Mouse (Mus musculus) ES-Bruce4 (cell line): Measurements from ENCODE around the gene Cradd. TPM values are rescaled to one million over a fixed set of nuclear protein-coding genes. Genes with fewer than 3 reads are reported as not detected.
A peak's percentile ranks its signal among the peaks of the same experiment; 100 is the strongest.

Experiments
- H3K27ac ChIP-seq: 2 replicates; pipeline ENCODE4 v1.5.1; 2012; ENCODE audit warnings: low read length, inconsistent platforms; ENCODE audit not compliant: insufficient read depth
- H3K27me3 ChIP-seq: 2 replicates; pipeline ENCODE4 v1.6.1; 2012; ENCODE audit warnings: mild to moderate bottlenecking, low read length, inconsistent platforms; ENCODE audit not compliant: control insufficient read depth, poor library complexity, insufficient read depth, severe bottlenecking
- H3K36me3 ChIP-seq: 2 replicates; pipeline ENCODE4 v1.6.1; 2012; ENCODE audit warnings: inconsistent platforms, mild to moderate bottlenecking, low read length, moderate library complexity; ENCODE audit not compliant: control insufficient read depth, poor library complexity, insufficient read depth, severe bottlenecking
- H3K4me1 ChIP-seq: one replicate; pipeline ENCODE4 v1.8.1; 2011; ENCODE audit warnings: low read length; ENCODE audit not compliant: control insufficient read depth, insufficient read depth
- H3K4me3 ChIP-seq: 2 replicates; pipeline ENCODE4 v1.5.1; 2011; ENCODE audit warnings: low read depth, mild to moderate bottlenecking, low read length
- H3K9ac ChIP-seq: 2 replicates; pipeline ENCODE4 v1.6.1; 2012; ENCODE audit warnings: low read depth, mild to moderate bottlenecking, inconsistent platforms; ENCODE audit not compliant: poor library complexity, severe bottlenecking
- H3K9me3 ChIP-seq: replicated peaks from 2 replicates; pipeline ENCODE4 v1.6.1; 2012; ENCODE audit warnings: mild to moderate bottlenecking, low read length, inconsistent platforms; ENCODE audit not compliant: control insufficient read depth, poor library complexity, insufficient read depth, severe bottlenecking
- CTCF ChIP-seq: IDR thresholded peaks from one replicate; pipeline ENCODE4 v1.8.1; 2011; ENCODE audit warnings: low read depth, low read length
- EP300 ChIP-seq: IDR thresholded peaks from 2 replicates; pipeline ENCODE4 v1.6.1; 2011; ENCODE audit warnings: low read depth, low read length; ENCODE audit not compliant: insufficient read depth
- POLR2A ChIP-seq: IDR thresholded peaks from one replicate; pipeline ENCODE4 v1.8.1; 2011; ENCODE audit warnings: low read length; ENCODE audit not compliant: insufficient read depth
- polyA plus RNA-seq: library from polyadenylated mRNA; stranded (reverse); fragments of >200 nt; gene quantifications from 2 replicates; pipeline ENCODE4 v1.2.4, GENCODE M21; 2011; ENCODE audit warnings: low read depth; ENCODE audit not compliant: missing spikeins, insufficient read depth, insufficient read length

Gene Cradd
- polyA plus RNA-seq, 1 experiment = 18.4 TPM

DNA sequence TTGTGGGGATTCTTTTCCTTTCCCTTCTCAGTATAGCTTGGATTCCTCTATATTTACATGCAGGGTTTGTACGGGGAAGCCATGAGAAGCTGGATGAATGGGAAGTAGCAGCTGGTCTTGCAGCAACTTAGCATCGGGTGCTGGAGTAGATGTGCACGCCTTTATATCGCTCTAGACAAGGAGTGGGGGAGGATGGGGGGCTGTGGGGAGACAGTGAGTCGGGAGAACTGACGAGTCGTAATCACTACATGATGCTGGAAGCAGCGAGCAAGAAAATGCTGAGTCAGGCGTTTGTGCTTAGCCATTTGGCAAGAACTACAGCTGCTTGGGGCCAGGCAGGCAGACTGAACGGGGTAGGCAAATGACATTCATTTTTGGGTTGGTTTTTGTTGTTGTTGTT is 142.4 kb downstream of the Cradd start:
- Histone ChIP-seq H3K4me1 (peaks cover 2% of the 10 kb centered on the region), H3K36me3 (no peaks in the 10 kb centered on the region), H3K9me3 (0 out of 2 replicates have a peak, but pooled peaks cover 1% of the 10 kb centered on the region), H3K27ac (no peak overlapping the region), H3K4me3 (no peak overlapping the region), H3K9ac (no peak overlapping the region), H3K27me3 (no peaks in the 10 kb centered on the region)
- TF ChIP-seq POLR2A (no peak), EP300 (no peak), CTCF (no peak)

- Histone ChIP-seq H3K4me1 (peaks cover 2% of the 10 kb centered on the region), H3K9me3 (no peaks in the 10 kb centered on the region), H3K27ac (no peak overlapping the region), H3K36me3 (no peaks in the 10 kb centered on the region), H3K9ac (no peak overlapping the region), H3K27me3 (no peaks in the 10 kb centered on the region), H3K4me3 (no peak overlapping the region)
- no peak for TF ChIP-seq POLR2A
- TF ChIP-seq EP300 = no peak
- no peak for TF ChIP-seq CTCF
Measured at GRCm38 (mm10) chr10:95180900-95181299, 143.0 kb downstream of the Cradd start.

GRCm38 (mm10) chr10:95180177-95180576 is 143.8 kb downstream of the Cradd start:
- Histone ChIP-seq H3K9me3 (no peaks in the 10 kb centered on the region), H3K4me3 (no peak overlapping the region), H3K9ac (no peak overlapping the region), H3K4me1 (peaks cover 2% of the 10 kb centered on the region), H3K36me3 (no peaks in the 10 kb centered on the region), H3K27ac (no peak overlapping the region), H3K27me3 (no peaks in the 10 kb centered on the region)
- no peak for TF ChIP-seq POLR2A
- no peak for TF ChIP-seq CTCF
- no peak for TF ChIP-seq EP300

DNA sequence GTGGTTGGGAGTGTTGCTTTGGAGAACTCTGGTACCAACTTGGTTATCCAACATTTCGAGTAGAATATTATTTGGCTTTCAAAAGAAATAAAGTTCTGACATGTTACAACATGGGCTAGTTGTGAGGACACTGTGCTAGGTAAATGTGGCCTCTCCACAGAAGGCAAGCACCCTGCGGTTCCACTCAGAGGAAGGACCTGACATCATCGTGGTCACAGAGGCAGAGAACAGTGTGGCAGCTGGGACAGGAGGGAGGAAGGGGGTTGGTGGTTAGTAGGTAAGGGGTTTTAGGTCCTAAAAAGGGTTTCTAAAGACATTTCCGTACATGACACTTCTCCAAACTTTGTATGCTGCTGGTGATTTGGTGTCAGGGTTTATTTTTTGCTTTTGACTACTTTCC is 145.1 kb downstream of the Cradd start:
- peaks cover 2% of the 10 kb centered on the region for H3K4me1 ChIP-seq
- H3K9ac ChIP-seq = no peak overlapping the region
- H3K27ac ChIP-seq = no peak overlapping the region
- H3K27me3 ChIP-seq = no peaks in the 10 kb centered on the region
- H3K36me3 ChIP-seq = no peaks in the 10 kb centered on the region
- TF ChIP-seq EP300 = no peak
- TF ChIP-seq POLR2A = no peak
- TF ChIP-seq CTCF = no peak
- H3K4me3 ChIP-seq = no peak overlapping the region
- no peaks in the 10 kb centered on the region for H3K9me3 ChIP-seq

DNA sequence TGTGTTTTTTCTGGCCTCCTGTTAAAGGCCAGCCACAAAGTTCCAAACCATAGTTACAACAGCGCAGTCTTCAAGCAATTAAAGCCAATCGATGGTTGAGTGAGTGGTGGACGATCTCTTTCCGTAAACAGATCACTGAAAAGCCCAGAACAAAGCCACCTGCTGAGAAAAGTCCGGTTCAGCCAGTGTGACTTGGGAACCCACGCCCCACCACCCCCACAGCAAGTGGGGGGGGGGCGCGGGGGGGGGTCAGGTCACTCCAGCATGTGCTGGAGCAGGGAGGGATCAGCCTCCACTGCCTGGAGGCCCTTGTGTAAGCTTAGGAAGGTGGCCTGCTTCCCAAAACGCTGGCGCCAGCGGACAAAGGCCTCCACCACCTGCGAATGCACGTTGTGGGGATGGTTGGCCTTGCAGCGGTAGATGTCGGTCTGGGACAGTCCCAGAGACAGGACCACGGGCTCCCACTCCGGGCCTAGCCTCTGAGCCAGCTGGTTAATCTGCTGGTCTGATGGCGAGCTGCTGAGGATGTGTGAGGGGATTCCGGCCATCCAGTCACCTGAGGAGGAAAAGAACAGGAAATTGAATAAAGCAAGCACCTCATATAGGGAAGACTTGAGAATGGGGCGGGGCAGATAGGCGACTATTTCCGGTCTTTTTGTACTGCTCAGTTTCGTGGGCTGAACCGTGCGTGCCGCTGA is 148.4 kb downstream of the Cradd start:
- H3K27me3 ChIP-seq = no peaks in the 10 kb centered on the region
- H3K36me3 ChIP-seq = no peaks in the 10 kb centered on the region
- no peaks in the 10 kb centered on the region for H3K9me3 ChIP-seq
- peak overlapping the region; percentile 62 for H3K27ac ChIP-seq
- TF ChIP-seq POLR2A (no peak), EP300 (peak; percentile 91)
- 0 out of 2 replicates have a peak overlapping the region, but pooled peaks have one; percentile 18 for H3K9ac ChIP-seq
- peak overlapping the region; percentile 5 for H3K4me3 ChIP-seq
- H3K4me1 ChIP-seq = peaks cover 1% of the 10 kb centered on the region

DNA sequence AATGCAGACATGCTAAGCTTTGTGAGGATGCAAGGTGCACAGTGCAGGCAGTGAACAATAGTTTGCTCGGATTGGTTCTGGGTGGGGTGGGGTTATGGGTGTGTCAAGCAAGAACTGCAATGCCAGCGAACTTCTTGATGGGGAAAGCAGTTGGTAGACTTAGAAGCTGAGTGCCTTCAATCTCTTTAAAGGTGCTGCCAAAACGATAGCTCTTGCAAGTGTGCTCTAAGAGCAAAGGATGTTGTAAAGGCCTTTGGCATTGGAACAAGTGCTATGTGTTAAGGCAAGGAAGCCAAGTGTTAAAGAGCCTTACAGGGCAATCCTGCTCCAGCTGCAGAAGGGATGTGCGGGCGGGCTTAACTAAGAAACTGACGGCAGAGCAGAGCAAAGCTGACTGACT is 149.7 kb downstream of the Cradd start:
- Histone ChIP-seq H3K9me3 (no peaks in the 10 kb centered on the region), H3K36me3 (no peaks in the 10 kb centered on the region), H3K4me1 (peaks cover 1% of the 10 kb centered on the region), H3K27me3 (no peaks in the 10 kb centered on the region), H3K27ac (no peak overlapping the region), H3K9ac (no peak overlapping the region), H3K4me3 (no peak overlapping the region)
- no peak for TF ChIP-seq POLR2A
- no peak for TF ChIP-seq EP300
- no peak for TF ChIP-seq CTCF
